Comparison of ENCODE assay signal across 20 mouse cellular contexts in the genomic region with DNA sequence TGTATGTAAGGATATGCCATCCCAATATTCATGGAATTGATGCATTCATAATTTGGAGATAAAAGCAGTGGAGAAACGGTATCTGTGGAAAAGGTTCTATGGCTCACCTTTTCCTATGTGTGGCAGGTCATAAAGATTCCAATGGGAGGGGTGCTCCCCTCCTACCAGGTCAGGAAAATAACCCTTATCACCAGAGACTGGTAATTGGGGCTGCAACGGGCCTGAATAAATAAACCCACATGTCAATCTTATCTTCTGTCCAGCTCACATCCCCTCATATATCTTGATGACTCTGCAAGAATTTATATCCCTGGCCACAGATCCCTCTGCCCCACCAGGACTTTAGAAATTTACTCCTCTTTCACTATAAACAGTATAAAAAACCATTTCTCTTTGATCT.
A peak's percentile ranks its signal among the peaks of the same experiment; 100 is the strongest.
DNase-seq lines count a peak whose midpoint lies in the region; ATAC-seq lines count a peak whose summit lies in the region.
"Had no signal": no experiment of that assay in that cellular context is flagged by ENCODE, and none has a peak within 500 bp of the region (broad histone marks: within the 10 kb centered on the region; RNA-seq: fewer than 3 reads in every experiment).

No protein-coding gene starts in this region.

- peak; percentile 42; the same call in 1 of the 2 replicates for ATAC-seq in common myeloid progenitor, adult 5-6 weeks (replicated peaks; ENCODE audit: low read depth, poor library complexity, severe bottlenecking)
- ATAC-seq in megakaryocyte progenitor cell, adult 5-6 weeks (replicated peaks; ENCODE audit: poor library complexity), result 0 out of 2 replicates have a peak, but pooled peaks have one; percentile 4
- ATAC-seq: activated CD4-positive, CD25-positive, alpha-beta regulatory T cell, adult 4 months; CD4-positive, CD25-positive, alpha-beta regulatory T cell, adult 4 months; forebrain, embryonic 13.5 days; forebrain, embryonic 15.5 days; forebrain, postnatal 0 days; Patski had no signal

- peak; percentile 69 for DNase-seq in 416B (ENCODE audit: low read depth)
- no peak for DNase-seq in cerebellum, postnatal 25 days
- DNase-seq in spleen, postnatal 10 days (ENCODE audit: low spot score in 2 of 2), result no peak
- DNase-seq: adrenal gland, adult 8-10 months; adrenal gland, postnatal 14 days; adrenal gland, postnatal 36 days; B cell, adult 2 months; cerebellum, adult 11-12 months; cerebellum, adult 2 months; cerebellum, adult 9-10 months; cerebellum, postnatal 10 days; cerebellum, postnatal 36 days; forebrain, postnatal 0 days had no signal
